Mouse (Mus musculus) spleen, postnatal 0 days (tissue): Measurements from ENCODE around the gene Oser1. TPM values are rescaled to one million over a fixed set of nuclear protein-coding genes. Genes with fewer than 3 reads are reported as not detected.

Source experiments
- polyA plus RNA-seq: library from polyadenylated mRNA; unstranded; fragments of >200 nt; fragmentation: Nextera tagmentation; extraction: Ambion mirVana; gene quantifications from 2 replicates; pipeline ENCODE4 v1.2.1, GENCODE M21; 2015

Gene Oser1
- 44.9 and 45.3 TPM in 2 replicates for polyA plus RNA-seq

DNA sequence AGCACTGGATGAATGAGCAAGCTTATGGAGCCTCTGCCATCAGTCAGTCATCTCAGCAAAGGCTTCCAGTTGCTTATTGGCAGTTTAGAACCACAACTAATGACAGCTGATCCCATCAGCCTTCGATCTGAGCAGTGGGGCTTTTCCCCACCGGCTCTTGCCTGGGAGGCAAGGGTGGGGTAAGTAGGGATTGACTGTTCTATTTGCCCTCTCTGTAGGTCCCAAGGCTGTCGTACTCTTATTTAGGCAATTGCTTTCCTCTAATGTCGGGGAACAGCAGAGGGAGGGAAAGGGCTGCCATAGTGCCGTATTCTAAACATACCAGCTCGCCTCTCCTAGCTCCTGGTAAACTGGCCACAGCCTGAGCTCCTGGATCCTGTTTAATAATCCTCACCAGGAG is at the start of gene Oser1:
Gene Oser1 (minus strand): TSS at position 101 of the 400 bp plus-strand sequence.

DNA sequence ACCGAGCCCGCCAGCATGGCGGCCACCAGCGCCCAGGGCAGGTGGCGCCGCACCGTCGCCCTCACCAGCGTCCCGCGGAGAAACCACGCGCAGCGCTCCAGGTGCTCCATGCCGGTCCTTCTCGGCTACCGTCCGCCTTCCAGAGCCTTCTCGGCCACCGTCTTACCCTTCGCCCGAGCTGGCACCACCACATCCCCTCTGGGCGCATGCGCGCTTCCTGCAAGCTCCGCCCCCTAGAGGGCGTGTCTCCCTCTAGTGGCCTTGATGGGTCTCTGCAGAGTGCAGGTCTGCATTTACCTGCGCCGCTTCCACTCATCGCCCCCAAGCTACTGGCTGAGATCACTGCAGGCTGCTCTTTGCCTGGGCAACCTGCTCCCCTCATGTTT is 48.0 kb upstream of the Oser1 start, which contains the start of gene Fitm2:
Gene Fitm2 (minus strand): TSS at position 164 of the 386 bp plus-strand sequence.

DNA sequence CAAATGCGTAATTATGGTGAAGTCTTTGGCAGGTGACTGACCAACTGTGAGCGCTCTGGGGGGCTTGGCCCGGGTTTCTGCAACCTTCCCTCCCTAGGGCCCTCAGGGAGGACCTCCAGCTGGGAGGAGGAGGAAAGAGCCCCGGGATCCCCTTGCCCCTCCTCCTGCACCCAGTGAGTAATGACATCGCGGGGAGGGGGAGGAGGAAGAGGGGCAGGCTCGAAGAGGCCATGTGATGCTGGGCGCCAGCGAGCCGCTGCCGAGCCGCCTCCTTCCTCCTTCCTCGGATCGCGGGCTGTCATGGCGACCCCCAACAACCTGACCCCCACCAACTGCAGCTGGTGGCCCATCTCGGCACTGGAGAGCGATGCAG is 13.7 kb upstream of the Oser1 start, which contains the start of gene Gdap1l1:
Gene Gdap1l1 (plus strand): TSS at position 231 of the 373 bp plus-strand sequence.

DNA sequence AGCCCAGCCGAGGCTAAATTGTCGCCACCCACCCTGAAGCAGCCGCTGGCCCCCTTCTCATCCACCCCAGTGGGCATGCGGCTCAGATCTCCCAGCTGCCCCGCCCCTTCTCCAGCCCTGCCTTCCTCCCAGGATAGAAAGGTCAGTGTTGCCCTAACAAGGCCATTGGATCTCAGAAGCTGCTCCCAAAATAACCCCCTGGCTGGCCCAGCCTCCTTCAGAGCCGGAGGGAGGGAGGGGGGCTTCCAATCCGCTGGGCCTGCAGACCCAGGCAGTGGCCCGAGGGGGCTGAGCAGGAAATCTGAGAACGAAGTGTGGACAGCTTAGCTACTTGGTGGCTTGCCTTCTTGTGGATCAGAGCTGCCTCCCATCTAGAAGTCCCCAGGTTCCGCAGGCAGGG is 26.6 kb downstream of the Oser1 start, which contains the start of gene Jph2:
Gene Jph2 (minus strand): TSS at position 89 of the 400 bp plus-strand sequence.

Other genes with a start within 250 kb of the Oser1 start
- 0.75 and 0.84 TPM in 2 replicates for gene Tox2, start 221.6 kb downstream of the Oser1 start, polyA plus RNA-seq
- 1.2 and 1.3 TPM in 2 replicates for gene Jph2, start 26.7 kb downstream of the Oser1 start, polyA plus RNA-seq
- gene Gdap1l1, start 13.8 kb upstream of the Oser1 start, polyA plus RNA-seq, result 0.19 and 0.38 TPM in 2 replicates
- gene Fitm2, start 47.9 kb upstream of the Oser1 start, polyA plus RNA-seq, result 2.8 and 3.0 TPM in 2 replicates
- not detected in 2 replicates for gene R3hdml, start 67.6 kb upstream of the Oser1 start, polyA plus RNA-seq
- gene Hnf4a, start 82.1 kb upstream of the Oser1 start, polyA plus RNA-seq, result 0.40 and 0.58 TPM in 2 replicates
- gene Ttpal, start 177.6 kb upstream of the Oser1 start, polyA plus RNA-seq, result 13.3 and 16.1 TPM in 2 replicates
- 196 and 202 TPM in 2 replicates for gene Serinc3, start 220.4 kb upstream of the Oser1 start, polyA plus RNA-seq
- gene Pkig, start 233.7 kb upstream of the Oser1 start, polyA plus RNA-seq, result 158 and 175 TPM in 2 replicates